Mouse (Mus musculus) hindbrain, embryonic 16.5 days (tissue): Measurements from ENCODE around the gene Ankrd44. TPM values are rescaled to one million over a fixed set of nuclear protein-coding genes. Genes with fewer than 3 reads are reported as not detected.

Experiments used
- ATAC-seq: fragments of 200-750 bp; cut with Nextera tagmentation; 2 replicates; pipeline ENCODE4 v1.8.0; 2017; ENCODE audit warnings: moderate TSS enrichment, moderate library complexity
- H3K27ac ChIP-seq: fragments of 300-500 bp; sonication (generic); 2 replicates; pipeline ENCODE4 v1.5.1; 2014; ENCODE audit warnings: low read depth, mild to moderate bottlenecking, control low read depth, low read length, moderate library complexity
- H3K27me3 ChIP-seq: fragments of 300-500 bp; sonication (generic); replicated peaks from 2 replicates; pipeline ENCODE4 v1.6.1; 2014; ENCODE audit warnings: low read length; ENCODE audit not compliant: control insufficient read depth, insufficient read depth
- H3K36me3 ChIP-seq: fragments of 300-500 bp; sonication (generic); 2 replicates; pipeline ENCODE4 v1.6.1; 2014; ENCODE audit warnings: mild to moderate bottlenecking, low read length, moderate library complexity, mixed read lengths; ENCODE audit not compliant: control insufficient read depth, insufficient read depth
- H3K4me1 ChIP-seq: fragments of 300-500 bp; sonication (generic); 2 replicates; pipeline ENCODE4 v1.6.1; 2014; ENCODE audit warnings: low read depth, low read length; ENCODE audit not compliant: control insufficient read depth, insufficient read depth
- H3K4me2 ChIP-seq: fragments of 300-500 bp; sonication (generic); 2 replicates; pipeline ENCODE4 v1.6.1; 2014; ENCODE audit warnings: mild to moderate bottlenecking, low read length, control low read depth, moderate library complexity
- H3K4me3 ChIP-seq: fragments of 300-500 bp; sonication (generic); 2 replicates; pipeline ENCODE4 v1.5.1; 2014; ENCODE audit warnings: mild to moderate bottlenecking, low read length, control low read depth, moderate library complexity
- H3K9ac ChIP-seq: fragments of 300-500 bp; sonication (generic); 2 replicates; pipeline ENCODE4 v1.6.1; 2014; ENCODE audit warnings: low read depth, mild to moderate bottlenecking, control low read depth, low read length, moderate library complexity
- H3K9me3 ChIP-seq: fragments of 300-500 bp; sonication (generic); 2 replicates; pipeline ENCODE4 v1.6.1; 2014; ENCODE audit warnings: mild to moderate bottlenecking, low read length, moderate library complexity; ENCODE audit not compliant: control insufficient read depth
- WGBS: fragments of 180-500 bp; shearing (Covaris S2); extraction: QIAGEN DNeasy Blood & Tissue Kit; methylation state at CpG from one replicate; pipeline ENCODE4 v1.1.7; 2014; 5-methylcytosine and 5-hydroxymethylcytosine counted together
- polyA plus RNA-seq: library from polyadenylated mRNA; unstranded; fragments of >200 nt; fragmentation: Nextera tagmentation; extraction: Ambion mirVana; gene quantifications from 2 replicates; pipeline ENCODE4 v1.2.1, GENCODE M21; 2015

Gene Ankrd44
- polyA plus RNA-seq, 1 experiment from 2014 or later = 19.5 TPM

DNA sequence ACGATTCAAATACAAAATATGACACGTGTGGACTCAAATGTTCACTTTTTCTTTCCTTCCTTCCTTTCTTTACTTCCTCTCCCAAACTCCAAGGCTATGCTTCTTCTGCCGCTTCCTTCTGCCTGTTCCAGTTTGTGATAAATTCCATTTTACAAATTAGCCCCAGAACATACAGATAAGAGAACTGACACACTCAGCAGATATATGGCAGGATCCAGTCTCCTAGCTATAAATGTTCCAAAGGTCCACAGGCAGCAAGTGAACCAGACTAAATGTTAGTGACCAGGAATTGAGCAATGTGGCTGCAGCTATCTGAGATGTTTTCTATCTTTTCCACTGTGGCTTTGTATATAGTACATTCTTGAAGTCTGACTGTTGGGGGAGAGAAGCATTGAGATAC lies 168.9 kb downstream of the Ankrd44 start:
- H3K27me3 ChIP-seq = no peaks in the 10 kb centered on the region
- no peak overlapping the region for H3K9ac ChIP-seq
- ATAC-seq = no peak
- no peak overlapping the region for H3K27ac ChIP-seq
- no peak overlapping the region for H3K4me3 ChIP-seq
- no peaks in the 10 kb centered on the region for H3K36me3 ChIP-seq
- 89% methylated on average over 3 of the region's 3 CpGs for WGBS
- H3K9me3 ChIP-seq = no peaks in the 10 kb centered on the region
- no peak overlapping the region for H3K4me2 ChIP-seq
- H3K4me1 ChIP-seq = no peaks in the 10 kb centered on the region

DNA sequence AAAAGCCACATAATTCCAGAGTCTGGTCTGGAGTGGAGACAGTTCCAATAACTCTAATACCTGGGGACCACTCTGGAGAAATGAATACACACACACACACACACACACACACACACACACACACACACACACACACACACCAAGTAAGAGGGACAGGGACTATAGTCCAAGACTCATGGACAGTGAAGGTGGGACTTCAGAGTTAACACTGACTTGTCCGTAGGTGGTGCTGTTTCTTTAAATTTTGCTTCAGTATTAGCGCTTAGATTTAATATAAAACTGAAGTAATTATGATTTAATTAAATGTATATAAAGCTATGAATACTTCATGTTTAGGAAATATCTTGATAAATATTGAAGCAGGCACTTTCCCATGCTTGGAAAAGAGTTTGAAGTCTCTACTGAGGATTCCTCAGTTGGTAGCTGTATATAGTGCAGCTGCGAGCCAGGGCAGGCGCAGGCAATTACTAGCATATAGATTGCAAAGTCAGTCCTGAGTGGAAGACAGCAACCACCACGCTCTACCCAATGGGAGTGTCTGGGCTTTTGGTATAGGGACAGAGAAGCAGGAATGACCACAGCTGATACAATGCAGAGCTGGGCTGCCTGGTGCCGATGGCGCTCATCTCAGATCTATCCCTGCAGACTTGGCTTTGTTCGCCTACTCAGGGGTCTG lies 170.4 kb downstream of the Ankrd44 start:
- H3K27ac ChIP-seq = no peak overlapping the region
- no peak overlapping the region for H3K4me3 ChIP-seq
- H3K9ac ChIP-seq = no peak overlapping the region
- H3K9me3 ChIP-seq = no peaks in the 10 kb centered on the region
- H3K4me2 ChIP-seq = no peak overlapping the region
- peaks cover 2% of the 10 kb centered on the region; the same call in 1 of the 2 replicates for H3K36me3 ChIP-seq
- no peaks in the 10 kb centered on the region for H3K4me1 ChIP-seq
- WGBS = 72% methylated on average over 8 of the region's 8 CpGs
- H3K27me3 ChIP-seq = no peaks in the 10 kb centered on the region
- peak; percentile 74 for ATAC-seq

DNA sequence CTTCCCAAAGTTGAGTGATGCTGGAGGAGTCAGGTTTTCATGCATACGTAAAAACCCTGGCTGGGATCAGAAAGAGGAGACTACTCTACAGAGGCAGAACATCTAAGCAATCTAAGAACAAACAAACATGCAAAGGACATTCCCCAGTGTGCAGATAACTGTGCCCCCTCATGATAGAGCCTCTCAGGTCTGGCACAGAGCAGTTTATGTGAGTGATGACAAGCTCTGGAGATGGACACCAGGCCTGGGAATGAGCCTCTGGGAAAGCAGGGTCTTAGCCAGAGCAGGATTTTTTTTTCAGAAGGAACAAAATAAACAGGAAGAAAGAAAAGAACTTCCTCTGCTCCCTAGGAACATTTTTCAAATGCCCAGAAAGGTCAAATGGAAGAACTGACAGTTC lies 176.2 kb downstream of the Ankrd44 start:
- 81% methylated on average over 1 of the region's 1 CpGs for WGBS

DNA sequence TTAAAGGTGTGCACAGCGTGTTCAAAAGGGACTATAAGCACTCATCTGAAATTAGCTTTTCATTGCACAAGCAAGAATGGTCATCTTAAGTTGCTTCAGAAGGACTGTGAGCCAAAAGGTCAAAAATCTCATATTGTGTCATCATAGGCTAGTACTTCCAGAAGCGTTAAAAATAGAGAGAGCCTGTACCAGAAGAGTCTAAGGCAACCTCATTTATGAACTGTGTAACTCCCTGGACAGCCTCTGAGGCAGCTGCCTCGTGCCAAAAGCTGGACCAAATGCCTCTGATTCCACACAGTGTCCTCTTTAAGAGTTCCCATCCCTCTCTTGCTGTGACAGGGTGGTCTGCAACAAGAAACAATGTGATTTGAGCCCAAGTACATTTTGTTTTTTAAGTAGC lies 176.7 kb downstream of the Ankrd44 start:
- H3K9me3 ChIP-seq = no peaks in the 10 kb centered on the region
- H3K36me3 ChIP-seq = peaks cover 2% of the 10 kb centered on the region; the same call in 1 of the 2 replicates
- no peaks in the 10 kb centered on the region for H3K4me1 ChIP-seq
- peak overlapping the region; percentile 14; the same call in 1 of the 2 replicates for H3K27ac ChIP-seq
- no peak overlapping the region for H3K9ac ChIP-seq
- WGBS = 69% methylated on average over 3 of the region's 3 CpGs
- ATAC-seq = no peak
- no peak overlapping the region for H3K4me2 ChIP-seq
- H3K27me3 ChIP-seq = no peaks in the 10 kb centered on the region
- no peak overlapping the region for H3K4me3 ChIP-seq

More for the DNA sequence above, 176.2 kb downstream of the Ankrd44 start:
- no peak overlapping the region for H3K27ac ChIP-seq
- H3K27me3 ChIP-seq = no peaks in the 10 kb centered on the region
- H3K36me3 ChIP-seq = peaks cover 2% of the 10 kb centered on the region; the same call in 1 of the 2 replicates
- no peaks in the 10 kb centered on the region for H3K9me3 ChIP-seq
- ATAC-seq = no peak
- H3K4me2 ChIP-seq = no peak overlapping the region
- no peak overlapping the region for H3K4me3 ChIP-seq
- H3K4me1 ChIP-seq = no peaks in the 10 kb centered on the region
- H3K9ac ChIP-seq = no peak overlapping the region

DNA sequence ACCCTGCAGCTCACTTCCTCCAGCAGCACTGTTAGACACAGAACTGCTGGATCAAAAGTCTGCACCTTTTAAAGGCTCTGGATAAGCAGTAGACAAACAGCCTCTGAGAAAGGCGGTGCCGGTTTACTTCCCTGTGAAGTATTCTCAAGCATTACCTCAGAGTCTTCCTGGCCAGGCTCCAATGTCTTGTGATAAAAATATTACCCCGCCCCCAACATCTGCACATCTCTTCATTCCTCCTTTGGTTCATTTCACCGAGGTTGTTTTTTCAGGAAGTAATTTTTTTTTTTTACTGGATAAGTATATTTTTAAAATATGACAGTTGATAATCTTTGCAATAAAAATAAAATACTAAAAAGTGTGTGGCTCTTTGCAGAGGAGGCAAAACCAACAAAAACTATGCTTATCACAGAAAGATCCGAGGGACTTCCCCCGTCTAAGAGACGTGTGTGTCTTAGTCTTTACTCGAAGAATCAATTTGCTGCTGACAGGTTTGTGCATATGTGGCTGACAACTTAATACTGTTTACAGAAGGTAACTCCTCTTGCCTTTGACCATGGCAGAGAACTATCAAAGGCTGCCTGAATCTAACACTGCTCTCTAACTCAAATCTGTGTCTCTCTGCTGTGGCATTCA lies 178.3 kb downstream of the Ankrd44 start:
- Histone ChIP-seq H3K4me3 (no peak overlapping the region), H3K36me3 (peaks cover 2% of the 10 kb centered on the region; the same call in 1 of the 2 replicates), H3K4me2 (no peak overlapping the region), H3K27me3 (no peaks in the 10 kb centered on the region), H3K27ac (no peak overlapping the region), H3K4me1 (no peaks in the 10 kb centered on the region), H3K9me3 (no peaks in the 10 kb centered on the region), H3K9ac (no peak overlapping the region)
- WGBS = 67% methylated on average over 8 of the region's 8 CpGs
- no peak for ATAC-seq

DNA sequence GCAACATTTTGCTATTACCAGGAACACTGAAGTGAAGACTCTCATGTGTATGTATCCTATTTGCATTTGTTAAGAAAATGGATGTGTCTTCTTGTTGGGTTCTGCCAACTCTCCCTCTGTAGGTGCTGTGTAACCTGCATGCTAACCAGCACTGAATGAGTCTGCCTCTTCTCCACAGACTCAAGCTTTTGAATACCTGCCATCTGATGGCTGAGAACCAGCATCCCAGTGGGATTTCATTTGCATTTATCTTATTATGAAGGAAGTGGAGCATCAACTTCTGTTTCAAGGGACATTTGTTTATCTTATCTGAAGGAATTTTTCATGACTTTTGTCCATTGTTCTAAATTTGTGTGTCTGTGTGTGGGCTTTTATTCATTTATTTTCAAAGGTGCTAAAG lies 180.5 kb downstream of the Ankrd44 start:
- Histone ChIP-seq H3K4me3 (no peak overlapping the region), H3K4me1 (no peaks in the 10 kb centered on the region; the same call in 1 of the 2 replicates), H3K9me3 (no peaks in the 10 kb centered on the region), H3K36me3 (no peaks in the 10 kb centered on the region), H3K27ac (no peak overlapping the region), H3K4me2 (no peak overlapping the region), H3K27me3 (no peaks in the 10 kb centered on the region), H3K9ac (no peak overlapping the region)
- ATAC-seq = no peak

DNA sequence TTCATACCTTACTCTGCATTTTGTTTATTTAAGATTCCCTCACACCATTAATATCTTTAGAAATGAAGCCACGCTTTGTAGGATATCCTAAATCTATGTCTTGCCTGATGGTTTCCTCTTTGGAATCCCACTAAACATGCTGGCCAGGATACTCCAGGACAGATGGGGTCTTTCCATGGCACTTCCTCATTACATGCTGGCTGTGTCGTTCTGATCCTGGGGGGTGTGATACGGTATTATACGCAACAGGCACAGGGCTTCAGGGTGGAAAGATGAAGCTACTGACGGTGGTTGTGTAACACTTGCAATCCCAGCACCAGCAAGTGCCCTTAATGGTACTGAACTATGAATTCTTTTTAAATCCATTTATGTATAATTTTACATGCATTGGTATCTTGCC lies 182.0 kb downstream of the Ankrd44 start:
- 76% methylated on average over 5 of the region's 5 CpGs for WGBS
- H3K4me2 ChIP-seq = no peak overlapping the region
- no peak overlapping the region for H3K4me3 ChIP-seq
- ATAC-seq = no peak
- no peak overlapping the region for H3K27ac ChIP-seq
- no peaks in the 10 kb centered on the region for H3K36me3 ChIP-seq
- H3K4me1 ChIP-seq = no peaks in the 10 kb centered on the region; the same call in 1 of the 2 replicates
- no peaks in the 10 kb centered on the region for H3K27me3 ChIP-seq
- H3K9me3 ChIP-seq = no peaks in the 10 kb centered on the region
- H3K9ac ChIP-seq = no peak overlapping the region

DNA sequence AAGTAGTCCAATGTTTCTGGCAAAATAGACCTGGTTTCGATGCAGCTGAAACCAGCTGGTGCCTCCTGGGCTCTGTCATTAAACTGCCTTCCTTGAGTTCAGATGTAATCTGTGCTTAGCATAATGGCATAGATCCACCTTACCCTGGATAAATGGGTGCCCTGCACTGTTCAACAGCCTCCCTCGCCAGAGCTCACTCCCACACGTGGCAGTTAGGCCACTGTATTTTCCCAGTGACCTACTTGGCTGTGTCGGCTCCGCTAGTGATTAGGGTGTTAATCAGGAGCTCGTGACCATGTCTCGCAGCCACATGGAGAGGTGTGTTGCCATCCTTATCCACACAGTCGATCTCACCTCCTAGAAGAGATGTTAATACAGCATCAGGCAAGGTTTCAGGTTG lies 183.1 kb downstream of the Ankrd44 start:
- H3K4me1 ChIP-seq = no peaks in the 10 kb centered on the region; the same call in 1 of the 2 replicates
- H3K9ac ChIP-seq = no peak overlapping the region
- WGBS = 81% methylated on average over 8 of the region's 8 CpGs
- no peaks in the 10 kb centered on the region for H3K9me3 ChIP-seq
- H3K27ac ChIP-seq = no peak overlapping the region
- ATAC-seq = no peak
- no peaks in the 10 kb centered on the region for H3K36me3 ChIP-seq
- no peaks in the 10 kb centered on the region for H3K27me3 ChIP-seq
- H3K4me3 ChIP-seq = no peak overlapping the region
- H3K4me2 ChIP-seq = no peak overlapping the region

DNA sequence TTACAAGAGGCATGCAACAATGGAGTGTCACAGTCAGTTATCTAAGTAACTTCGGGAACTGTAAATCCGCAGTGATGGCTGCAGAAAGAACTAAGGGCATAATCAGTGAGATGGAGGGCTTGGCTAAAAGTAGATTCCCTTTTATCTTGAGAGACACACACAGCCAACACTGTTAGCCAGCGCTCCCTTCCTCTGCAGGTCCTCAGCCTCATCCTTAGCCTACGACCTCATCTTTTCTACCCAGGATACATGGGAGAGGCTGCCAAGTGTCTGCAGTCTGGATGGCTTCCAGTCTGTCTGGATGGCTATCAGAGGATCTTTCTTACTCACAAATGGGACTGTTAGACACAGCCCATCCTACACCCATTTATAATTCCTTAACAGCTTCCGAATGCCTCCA lies 185.3 kb downstream of the Ankrd44 start:
- Histone ChIP-seq H3K9me3 (no peaks in the 10 kb centered on the region), H3K9ac (no peak overlapping the region), H3K4me1 (peaks cover 2% of the 10 kb centered on the region), H3K36me3 (no peaks in the 10 kb centered on the region), H3K27ac (no peak overlapping the region), H3K4me2 (no peak overlapping the region), H3K4me3 (no peak overlapping the region), H3K27me3 (no peaks in the 10 kb centered on the region)
- WGBS = 76% methylated on average over 5 of the region's 5 CpGs
- peak; percentile 34; the same call in 1 of the 2 replicates for ATAC-seq
